Mouse (Mus musculus): ENCODE data around the gene Gm8947.

The Gm8947 gene

DNA sequence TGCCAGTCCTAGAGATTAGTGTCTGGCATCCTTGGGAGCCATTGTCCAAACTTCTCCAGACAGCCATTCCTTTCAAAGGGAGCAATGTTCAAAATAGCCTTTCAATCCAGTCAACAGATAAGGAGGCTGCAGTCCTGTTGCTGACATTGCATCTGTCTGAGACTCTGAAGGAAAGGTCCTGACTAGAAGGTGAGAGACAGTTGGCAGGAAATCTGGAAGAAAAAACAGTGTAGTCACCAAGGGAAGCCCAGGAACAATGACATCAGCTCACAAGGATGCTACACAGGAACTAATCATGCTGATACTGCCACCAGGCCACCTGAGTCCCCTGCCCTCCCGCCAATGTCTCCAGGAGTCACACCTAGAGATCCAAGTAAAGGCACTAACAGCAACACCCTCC lies 31.2 kb downstream of the Gm8947 start:
- no peak for DNase-seq (ENCODE audit: low read depth, low spot score)

- no peak for DNase-seq (ENCODE audit: low read depth, low spot score)
Observed at GRCm38 (mm10) chr1:151224536-151224935, 32.4 kb downstream of the Gm8947 start.

- DNase-seq (ENCODE audit: low read depth, low spot score) = no peak
Observed at GRCm38 (mm10) chr1:151227506-151227905, 35.3 kb downstream of the Gm8947 start.

DNA sequence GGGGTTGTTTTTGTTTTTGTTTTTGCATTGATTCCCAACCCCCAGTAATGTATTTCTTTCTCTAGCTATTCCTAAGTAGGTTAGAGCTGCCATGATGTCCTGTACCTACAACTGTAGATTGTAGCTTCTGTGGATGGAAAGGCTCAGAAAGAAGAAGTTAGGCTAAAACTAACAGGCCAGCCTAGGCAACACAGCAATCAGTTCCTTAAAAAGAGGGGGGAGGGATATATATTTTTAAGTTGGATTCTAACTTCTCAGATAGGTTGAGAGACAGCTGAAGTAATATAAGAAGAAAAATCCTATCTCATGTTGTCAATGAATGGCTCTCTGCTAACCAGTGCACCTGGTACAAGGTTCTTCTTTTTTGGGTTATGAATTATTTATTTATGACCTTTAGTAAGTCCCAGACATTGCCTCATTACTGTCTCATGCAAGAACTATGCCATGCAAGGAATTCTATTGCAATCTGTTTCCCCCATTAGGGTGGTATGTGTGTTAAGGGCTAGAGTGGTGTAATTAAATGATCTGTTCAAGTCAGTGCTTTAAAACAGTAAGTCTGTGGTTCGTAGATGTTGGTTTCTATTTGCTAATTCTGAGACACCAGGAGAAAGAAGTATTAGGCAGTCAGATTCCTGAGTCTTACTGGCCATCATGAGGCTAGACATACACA lies 36.3 kb downstream of the Gm8947 start:
- DNase-seq (ENCODE audit: low read depth, low spot score) = no peak

GRCm38 (mm10) chr1:151232346-151232745 lies 40.2 kb downstream of the Gm8947 start:
- no peak for DNase-seq (ENCODE audit: low read depth, low spot score)

- DNase-seq (ENCODE audit: low read depth, low spot score) = no peak
Observed at GRCm38 (mm10) chr1:151233756-151234155, 41.6 kb downstream of the Gm8947 start.

DNA sequence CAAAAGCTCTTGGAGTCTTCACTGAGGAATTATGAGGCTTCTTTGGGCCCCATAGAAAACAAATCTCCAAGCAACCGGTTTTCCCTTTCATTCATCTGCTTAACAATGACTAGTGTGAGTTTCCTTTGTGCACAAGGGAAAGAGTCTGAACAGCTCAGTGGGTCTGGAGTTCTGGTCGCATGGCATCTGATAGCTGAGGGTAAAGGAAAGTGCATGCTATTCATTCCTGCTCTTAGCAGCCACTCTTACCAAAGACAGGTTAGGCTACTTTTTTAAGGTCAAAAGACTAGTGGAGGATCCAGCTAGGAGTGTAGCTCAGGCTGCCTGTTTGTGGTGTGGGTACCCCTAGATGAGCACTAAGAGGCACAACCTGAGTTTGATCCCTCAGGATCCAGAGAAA lies 43.4 kb downstream of the Gm8947 start:
- DNase-seq (ENCODE audit: low read depth, low spot score) = no peak

GRCm38 (mm10) chr1:151236141-151236930 lies 44.2 kb downstream of the Gm8947 start:
- DNase-seq (ENCODE audit: low read depth, low spot score) = no peak

DNA sequence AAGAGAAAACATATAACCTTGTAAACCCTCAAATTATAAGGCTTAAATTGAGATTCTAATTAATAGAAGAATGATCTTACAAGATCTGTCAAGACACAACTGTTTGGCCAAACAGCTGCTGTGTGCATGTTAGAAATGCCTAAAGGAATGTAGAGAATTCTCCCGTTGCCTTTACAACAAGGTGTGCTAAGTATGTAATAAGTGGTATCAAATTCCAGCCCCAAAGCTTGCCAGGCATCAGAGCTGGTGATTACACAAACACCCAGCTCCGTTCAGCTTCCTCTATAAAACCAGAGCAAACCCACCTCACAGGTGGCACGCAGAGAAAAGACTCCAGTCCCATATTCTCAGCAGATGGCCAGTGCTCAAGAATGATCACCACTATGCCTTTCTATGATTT lies 45.6 kb downstream of the Gm8947 start:
- DNase-seq (ENCODE audit: low read depth, low spot score) = peak; percentile 27

GRCm38 (mm10) chr1:151243332-151243731 lies 51.2 kb downstream of the Gm8947 start:
- DNase-seq (ENCODE audit: low read depth, low spot score) = no peak

Measured in forelimb bud, embryonic 11.5 days (tissue).